Mouse (Mus musculus) kidney, postnatal 14 days (tissue): ENCODE measurements at regions not wholly inside any gene's neighbourhood (a gene's known extent, or its start where the extent isn't known, plus 50 kb on each side); places are given as distances from the start of the nearest gene placed in this dataset.

Source experiments
- DNase-seq: peaks from one replicate; pipeline ENCODE4 v3.0.0; 2022; ENCODE audit warnings: mixed read lengths

DNA sequence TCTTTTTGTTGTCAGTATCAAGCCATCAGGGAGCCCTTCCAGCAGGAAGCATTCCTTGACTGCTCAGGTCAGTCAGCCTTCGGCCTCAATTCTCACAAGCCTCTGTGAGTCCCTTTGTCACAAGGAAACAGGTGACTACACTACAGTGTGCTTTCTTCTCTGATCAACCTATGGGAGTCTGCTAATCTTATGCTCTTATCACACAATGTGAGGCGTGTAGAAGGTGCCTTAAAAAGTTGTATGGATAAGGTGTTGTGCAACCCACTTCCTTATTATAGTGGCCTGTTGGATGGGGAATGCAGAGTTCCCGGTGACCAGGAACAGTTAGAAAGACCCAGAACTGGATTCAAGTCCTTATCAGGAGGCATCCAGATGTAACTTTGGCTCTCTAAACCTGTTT lies 260.2 kb downstream of the Gm12728 start:
- no peak for DNase-seq

DNA sequence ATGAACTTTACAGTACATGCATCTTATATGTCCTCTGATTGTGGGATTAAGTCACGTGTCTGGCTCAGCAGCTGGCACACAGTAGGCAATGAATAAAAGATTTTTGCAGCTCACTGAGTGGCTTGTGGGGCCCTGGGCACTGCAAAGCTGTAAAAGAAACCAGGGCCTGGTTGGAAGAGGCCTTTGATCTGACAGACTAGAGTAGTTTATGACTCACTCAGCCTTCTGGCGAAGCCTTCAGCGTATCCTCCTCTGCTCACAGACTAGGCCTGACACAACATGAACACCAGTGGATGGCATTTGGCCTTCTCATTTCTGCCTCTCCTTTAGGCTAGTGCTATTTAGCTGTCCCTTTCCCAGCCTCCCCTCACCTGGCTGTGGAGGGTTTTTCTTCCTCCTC lies 260.6 kb downstream of the Gm12728 start:
- no peak for DNase-seq

DNA sequence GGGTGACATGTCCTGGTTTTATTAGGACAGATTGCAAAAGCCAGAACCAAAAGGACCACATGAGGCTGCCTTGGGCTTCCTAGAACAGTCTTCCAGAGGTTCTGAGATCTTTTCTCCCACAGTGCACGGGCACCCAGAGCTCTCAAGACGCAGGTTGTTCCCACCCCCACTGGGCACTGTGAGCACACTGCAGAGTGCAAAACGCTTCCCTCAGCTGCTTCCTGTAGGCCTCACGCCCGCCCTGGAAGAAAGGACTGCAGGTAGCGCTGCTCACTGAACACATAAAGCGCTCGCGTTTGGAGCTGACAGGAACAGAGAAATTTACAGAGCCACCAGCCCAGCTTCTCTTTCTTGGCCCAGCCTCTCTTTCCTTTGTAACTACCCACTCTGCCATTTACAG lies 262.5 kb upstream of the Usp24 start:
- DNase-seq = no peak

DNA sequence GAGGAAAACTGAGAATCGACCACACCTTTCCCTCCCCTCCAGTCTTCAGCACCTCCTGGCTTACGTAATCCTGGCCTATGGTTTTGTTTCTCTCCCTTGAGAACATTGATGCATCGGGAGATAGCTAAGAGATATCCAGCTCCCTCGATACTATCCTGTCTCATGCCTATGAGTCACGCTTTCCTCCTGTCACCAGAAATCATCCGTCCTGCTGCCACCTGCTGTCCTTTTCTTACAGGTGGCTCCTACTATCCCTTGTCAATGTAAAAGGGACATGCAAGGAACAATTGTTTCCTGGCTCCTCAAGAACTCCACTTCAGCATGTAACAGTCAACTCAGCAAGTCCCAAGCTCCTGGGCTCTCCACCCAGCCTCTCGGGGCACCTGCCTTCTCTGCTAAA lies 261.7 kb upstream of the Usp24 start:
- no peak for DNase-seq

DNA sequence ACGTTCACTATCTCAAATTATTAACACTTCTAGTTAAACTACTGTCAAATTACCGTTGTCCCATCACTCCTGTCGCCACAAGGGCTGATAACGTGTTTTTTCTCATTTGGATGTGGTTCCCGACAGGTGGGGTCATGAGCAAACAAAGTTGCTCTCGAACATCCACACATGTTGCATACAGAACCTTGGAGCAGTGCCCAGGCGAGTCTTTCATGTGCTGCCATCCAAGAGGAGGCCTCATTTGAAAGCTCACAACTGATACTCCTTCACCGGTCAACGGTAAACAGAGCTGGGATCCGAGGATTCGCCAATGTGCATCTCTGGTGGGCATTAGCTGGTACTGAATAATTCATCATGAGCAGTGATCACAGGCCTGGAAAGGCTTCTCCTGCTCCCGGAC lies 253.4 kb upstream of the Usp24 start:
- DNase-seq = no peak

DNA sequence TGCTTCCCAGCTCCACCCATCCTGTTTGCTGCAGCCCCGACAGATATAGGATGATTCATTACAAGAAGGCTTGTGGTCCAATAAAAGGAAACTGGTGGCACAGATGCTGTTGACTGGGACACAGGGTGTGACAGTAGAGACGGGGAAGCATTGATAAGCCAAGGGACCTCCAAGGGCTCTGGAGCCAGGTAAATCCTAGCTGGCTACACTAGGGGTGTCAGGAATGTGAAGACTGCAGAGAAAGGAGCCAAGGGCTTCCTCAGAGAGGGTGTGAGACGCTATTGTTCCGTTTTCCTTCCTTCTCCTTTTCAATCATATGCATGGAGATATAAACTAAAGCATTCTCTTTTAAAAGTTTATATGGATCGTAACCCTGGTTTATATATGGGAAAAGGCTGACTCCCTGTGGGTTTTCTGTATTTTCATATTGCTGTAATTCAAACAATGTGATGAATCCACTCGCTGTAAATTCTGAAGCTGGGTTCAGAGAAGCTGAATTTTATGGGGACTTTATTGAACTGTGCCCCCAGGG lies 252.1 kb upstream of the Usp24 start:
- no peak for DNase-seq

DNA sequence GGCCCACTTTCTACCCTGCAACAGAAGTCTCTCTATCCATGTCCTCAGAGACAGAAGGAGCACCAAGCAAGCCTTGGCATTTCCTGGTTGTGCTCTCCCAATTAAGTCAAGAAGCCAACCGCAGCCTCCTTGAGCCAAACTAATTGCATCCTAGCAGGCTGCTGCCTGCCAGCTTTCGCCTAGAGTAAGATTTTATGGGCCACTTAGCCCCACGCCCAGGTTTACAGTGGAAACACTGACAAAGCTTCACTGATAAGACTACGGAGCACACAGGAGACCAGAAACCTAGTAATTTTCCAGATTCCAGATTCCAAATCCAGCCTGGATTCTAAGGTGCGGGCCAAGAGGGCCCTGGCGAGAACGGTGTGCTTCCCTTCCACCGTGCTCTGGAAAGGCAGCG lies 249.0 kb upstream of the Usp24 start:
- peak; percentile 3 for DNase-seq

DNA sequence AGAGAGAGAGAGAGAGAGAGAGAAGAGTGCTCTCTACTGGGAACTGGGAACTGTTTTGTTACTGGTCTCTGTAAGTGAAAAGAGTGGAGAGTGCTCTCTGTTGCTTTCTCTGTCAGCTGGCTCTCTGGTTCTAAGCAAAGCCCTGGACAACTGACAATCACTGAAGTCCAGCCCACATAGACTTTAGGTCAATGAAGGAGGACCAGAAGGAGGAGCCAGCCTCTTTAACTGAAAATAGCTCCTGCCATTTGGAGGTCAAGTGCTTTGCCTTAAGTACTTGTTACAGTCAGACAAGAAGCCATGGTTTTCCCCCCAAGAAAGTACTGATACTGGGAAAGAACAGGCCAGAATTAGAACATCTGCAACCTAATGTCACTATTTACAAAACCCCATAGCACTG lies 232.5 kb upstream of the Usp24 start:
- no peak for DNase-seq

DNA sequence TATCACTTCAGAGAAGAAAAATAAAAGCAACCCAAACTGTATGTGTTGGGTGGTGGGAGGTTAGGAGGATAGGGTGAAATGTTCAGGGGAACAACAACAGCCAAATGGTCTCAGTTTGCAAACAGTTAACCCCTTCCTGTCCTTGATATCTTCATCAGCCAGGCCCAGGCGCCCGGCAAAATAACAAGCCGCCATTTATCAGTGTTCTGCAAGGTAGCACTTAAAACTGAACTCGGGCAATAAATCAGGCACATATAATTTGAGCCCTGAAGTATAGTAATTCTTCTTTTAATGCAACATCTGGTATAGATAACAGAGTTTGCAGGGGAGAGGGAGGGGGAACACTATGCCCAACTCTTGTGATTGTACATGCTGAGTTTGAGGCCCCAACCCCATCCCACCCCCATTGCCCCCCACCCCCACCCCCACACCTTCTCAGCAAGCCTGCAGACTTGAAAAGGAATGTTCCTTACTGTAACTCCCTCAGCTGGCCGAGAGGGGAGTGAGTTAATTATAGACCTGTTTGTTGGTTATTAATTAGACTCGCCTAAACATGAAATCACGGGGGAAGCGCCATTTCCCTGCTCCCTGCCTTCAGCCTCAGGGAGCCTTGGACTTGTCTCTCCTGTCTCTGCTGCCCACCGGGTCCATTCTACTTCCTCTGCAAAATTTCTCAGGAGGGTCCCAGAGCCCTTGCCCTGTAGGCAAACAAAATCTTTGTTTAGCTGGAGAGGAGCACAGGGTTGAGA lies 223.9 kb upstream of the Usp24 start:
- DNase-seq = peak; percentile 69

DNA sequence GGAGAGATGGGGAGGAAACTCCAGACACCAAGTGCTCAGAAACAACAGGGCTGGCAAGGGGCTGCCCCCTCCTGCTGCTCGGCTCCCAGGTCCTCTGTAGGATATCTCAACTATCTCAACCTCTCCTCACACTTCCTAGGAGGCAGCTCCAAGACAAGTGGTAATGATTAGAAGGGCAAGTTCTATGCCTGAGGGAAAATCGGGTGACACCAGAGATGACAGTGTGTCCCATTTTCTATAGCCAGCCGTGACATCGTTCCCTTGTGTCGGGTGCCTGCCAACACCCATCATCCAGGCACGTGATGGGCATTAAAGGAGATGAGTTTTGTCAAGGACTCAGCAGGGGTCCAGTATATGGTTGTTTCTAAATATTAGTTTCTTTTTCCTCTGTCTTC lies 223.3 kb upstream of the Usp24 start:
- no peak for DNase-seq

DNA sequence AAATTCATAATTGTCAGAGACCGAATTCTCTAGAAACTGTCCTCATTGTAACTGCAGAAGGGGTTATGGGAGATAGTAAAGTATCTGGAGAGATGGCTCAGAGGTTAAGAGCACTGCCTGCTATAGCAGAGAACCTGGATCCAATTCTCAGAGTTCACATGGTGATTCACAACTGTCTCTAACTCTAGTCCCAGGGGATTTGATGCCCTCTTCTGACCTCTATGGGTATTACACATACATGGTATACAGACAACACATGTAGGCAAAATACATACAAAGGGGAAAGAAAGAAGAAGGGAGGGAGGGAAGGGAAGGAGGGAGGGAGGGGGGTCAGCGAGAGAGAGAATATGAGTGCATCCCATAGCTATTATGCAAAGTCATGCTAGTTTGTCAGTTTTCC lies 222.8 kb upstream of the Usp24 start:
- peak; percentile 18 for DNase-seq

DNA sequence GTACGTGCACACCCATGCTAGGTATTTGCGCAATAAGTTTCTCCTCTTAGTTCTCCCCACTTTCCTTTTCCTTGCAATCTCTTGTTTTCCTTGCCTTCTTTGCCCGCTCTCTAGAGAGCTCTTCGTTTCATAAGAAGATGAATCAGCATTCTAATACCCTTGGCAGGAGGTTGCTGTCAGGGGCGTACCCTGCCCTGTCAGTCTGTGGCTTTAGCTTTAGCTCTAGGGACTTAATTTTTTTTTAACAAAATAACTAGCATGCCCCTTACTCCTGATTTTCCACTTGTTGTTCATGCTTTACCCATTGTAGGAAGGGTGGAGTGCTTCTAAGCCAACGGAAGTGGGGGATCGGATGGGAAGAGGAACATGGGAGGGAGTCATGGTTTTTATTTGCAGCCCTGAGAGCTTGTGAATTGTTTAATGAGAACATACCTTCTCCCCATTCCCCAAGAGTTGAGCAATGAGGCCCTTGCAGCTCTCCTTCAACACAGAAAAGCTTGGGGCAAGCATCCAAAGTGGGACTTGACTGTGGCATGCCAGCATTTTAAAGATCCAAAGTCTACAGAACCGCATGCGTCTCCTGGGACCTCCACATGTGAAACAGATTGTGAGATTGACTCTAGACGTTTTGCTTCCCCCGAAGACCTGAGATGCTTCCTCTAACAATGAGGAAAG lies 221.0 kb upstream of the Usp24 start:
- DNase-seq = peak; percentile 17

DNA sequence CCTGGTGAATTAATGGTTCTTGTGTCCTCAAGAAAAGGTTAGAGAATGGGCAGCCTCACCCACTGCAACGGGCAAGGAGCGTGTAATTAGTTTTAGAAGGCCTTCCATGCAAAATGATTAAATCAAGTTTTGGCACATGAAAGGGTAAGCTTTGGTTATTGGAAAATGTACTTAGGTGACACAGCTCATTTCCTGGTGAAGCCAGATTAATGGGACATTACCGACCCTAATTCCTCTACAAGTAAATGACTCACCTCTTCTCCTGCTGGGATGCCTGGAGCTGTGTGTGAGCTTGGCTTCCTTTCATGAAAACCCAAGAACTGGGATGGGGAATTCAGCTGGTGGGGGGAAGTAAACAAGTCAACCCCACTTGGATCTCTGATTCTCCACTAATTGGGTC lies 219.9 kb upstream of the Usp24 start:
- DNase-seq = peak; percentile 9

DNA sequence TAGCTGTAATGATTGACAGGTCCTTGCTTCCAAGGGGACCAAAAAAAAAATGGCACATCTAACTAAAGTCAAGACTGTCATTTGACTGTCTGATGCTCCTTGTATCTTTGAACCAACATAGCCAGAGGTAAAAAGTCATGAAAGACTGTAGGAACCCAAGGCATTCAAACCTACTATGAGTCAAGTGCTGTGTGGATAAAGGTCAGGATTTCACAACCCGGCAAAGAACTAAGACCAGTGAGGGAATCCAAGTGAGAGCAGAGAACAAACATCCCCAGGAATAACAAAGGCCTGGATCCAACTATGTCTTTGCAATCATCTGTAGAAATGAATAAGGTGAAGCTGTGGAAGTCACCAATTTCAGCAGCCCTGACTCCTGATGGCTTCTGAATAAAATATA lies 218.2 kb upstream of the Usp24 start:
- no peak for DNase-seq

DNA sequence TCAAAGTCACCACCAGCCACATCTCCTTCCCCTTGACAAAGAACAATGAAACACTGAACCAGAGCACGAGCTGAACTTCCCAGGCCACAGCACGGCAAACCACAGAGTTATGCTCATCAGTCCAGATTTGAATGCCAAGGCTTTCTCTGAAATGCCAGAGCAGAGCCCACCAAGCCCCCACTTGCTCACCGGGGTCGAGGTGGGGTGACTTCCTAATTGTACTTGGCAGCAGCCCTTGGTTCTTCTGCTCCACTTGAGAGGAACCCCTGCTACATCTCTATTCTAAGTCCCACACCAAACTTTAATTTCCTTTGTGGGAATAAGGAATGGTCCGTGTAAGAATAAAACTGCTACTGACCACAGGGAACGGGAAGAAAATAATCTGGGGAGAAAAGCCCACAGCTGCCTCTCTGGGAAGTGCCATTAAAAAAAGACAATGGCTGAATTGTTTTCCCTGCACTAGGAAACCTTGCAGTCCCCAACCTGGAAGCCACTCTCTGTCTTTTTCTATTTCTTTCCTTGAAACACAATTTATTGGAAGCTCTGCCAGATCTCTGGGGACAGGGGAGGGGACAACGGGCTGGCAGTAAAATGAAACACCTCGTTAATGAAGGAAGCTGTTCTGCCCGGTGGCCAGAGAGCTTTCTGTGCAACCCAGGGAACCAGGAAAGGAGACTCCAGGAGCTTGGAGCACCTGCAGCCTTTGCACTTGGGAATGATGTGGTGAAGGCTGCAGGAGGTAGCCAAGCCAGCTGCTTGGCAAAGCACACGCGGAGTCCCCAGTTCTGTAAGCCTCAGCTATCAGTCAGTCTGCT lies 215.6 kb upstream of the Usp24 start:
- DNase-seq = no peak

DNA sequence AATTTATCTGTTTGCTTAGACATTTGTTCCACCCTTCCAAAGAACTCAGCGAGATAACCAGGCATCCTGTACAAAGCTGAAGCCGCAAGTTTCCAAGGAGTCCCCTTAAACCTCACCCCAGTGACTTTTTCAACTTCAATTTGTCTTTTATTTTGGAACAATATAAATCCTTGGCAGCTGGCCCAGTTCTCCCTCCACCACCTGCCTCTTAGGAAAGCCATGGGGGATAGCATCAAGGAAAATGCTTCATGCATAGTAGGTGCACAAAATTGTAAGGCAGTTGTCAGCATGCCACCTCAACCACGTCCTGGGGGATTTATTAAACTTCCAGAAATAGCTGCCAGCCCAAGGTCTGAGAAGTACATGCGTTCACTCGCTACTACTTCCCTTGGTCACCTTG lies 214.1 kb upstream of the Usp24 start:
- DNase-seq = no peak

DNA sequence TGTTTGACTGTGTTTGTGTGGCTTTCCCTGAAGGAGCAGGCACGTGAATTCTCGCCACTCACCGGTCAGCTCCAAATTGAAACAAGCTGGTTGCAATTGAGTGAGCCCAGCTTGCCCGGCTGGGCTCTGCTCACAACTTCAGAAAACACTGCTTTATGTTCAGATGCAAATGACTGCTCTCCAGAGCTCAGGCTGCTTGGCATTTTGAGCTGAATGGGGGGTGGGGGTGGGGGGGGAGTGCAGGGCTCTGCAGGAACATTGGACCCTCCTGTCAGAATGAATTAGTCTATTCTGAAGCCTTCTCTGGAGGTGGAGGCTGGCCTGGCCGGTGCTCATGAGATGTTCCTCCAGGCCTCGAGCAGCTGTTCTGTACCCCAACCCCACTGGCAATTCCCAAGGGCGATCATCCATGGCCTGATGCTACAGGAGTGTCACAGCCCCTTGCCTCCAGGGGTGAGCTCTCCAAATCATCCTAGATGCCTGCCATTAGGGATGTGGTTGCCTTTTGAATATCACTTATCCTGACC lies 213.5 kb upstream of the Usp24 start:
- no peak for DNase-seq

DNA sequence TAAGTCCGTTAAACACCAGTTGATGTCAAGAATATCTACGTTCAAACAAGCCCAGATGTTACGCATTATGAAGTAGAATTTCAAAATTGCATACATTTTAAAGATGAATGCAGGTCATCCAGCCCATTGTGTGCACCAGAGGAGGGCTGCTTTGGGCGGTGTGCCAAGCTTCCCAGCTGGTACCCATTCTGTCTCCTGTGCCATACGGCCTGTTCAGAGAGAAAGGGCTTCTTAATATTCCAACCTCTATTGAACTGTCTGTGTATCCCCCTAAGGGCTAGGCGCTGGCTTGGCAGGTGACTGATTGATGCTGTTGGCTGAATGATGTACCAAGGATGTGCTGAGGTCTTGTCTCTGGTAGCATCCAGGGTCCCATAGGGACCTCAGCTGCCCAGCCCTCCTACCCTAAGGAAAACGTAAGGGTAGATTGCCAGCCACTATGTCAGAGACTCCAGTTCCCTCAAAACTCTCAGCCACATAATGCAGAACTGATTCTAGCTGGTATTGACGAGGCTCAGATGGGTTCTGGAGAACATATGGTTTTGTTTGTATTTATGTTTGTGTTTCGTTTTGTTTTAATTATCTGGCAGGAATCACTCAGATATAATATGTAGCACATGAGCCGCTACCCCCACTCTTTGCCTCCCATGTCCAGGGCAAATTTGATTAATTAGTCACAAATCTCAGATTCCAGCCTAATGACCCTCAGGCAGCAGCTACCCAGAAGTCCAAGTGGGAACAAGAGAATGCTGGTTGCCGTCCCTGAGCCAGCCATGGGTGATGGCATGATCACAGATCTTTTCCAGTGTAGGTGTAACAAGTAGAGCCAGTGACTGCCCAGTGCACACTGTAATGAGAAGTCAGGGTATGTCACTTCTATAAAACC lies 212.0 kb upstream of the Usp24 start:
- no peak for DNase-seq

DNA sequence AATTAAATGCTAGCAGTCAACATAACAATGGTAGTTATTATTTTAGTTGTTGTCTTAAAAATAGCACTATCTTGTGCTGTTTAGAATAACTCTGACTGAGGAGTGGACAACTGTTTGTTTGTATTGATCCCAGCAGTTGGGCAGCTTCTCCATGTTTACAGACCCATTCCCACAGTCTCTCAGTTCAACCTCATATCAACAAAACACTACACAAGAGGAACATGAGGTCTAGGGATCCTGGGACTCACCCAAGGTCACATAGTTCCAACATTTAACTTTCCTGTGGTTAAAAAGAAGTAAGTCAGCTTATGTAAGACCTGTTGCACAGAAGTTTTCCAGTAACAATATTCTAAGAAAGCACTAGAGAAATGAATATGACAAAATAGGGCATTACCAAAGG lies 203.0 kb upstream of the Usp24 start:
- DNase-seq = no peak

DNA sequence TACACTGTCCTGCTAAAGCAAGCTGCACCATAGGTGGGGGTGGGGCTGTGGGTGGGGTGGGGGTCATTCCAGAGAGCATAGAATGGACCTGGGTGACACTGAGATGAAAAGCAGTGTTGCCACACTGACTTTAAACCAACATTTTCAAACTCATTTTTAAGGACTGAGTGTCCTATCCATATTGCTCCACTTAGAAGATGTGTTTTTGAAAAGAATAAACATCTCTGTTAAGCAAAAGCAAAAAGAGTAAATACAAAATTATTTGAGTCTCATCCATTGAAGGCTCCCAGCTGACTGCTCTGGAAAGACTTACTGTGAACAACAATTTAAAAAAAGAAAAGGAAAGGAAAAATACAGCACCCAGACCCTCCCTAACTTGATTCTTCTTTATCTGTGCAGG lies 202.3 kb upstream of the Usp24 start:
- no peak for DNase-seq

DNA sequence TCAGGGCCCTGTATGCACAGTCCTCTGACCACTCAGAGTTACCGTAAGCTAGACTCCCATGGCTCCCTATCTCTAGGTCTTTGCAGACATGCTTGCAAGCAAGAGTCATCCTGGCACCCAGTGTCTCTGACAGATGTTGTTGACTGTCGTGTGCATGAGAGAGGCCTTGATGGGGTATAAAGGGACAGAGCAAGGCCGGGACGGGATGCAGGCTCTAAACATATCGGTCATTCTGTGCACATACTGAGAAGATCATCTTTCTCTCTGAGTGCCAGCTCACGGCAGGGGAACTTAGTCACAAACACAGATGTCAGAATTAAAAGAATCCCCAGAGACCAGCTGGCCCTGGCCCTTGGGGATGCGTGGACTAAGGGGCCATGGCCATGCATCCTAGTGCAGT lies 199.4 kb upstream of the Usp24 start:
- no peak for DNase-seq

DNA sequence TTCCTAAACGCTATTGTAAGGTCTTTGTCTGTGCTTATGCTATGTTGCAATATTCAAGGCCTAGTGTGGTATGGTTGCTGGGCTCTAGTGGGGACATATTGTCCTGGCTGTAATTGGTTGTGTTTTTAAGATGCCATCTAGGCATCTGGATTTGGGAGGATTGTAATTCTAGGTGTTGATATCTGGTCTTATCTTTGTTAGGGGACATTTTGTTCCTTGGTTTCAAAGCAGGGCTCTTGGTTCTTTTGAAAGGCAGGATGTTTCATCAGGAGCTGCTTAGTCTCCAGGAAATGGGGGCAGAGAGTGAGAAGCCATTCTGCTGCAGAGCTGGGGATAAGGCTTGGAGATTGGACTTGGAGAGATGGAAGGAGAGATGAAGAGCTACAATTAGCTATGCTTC lies 194.7 kb upstream of the Usp24 start:
- DNase-seq = no peak
